Mouse (Mus musculus) hindbrain, postnatal 0 days (tissue): ENCODE measurements around the gene Adamtsl4. TPM values are rescaled to one million over a fixed set of nuclear protein-coding genes. Genes with fewer than 3 reads are reported as not detected.

Experiments used
- ATAC-seq: fragments of 200-750 bp; cut with Nextera tagmentation; 2 replicates; pipeline ENCODE4 v1.8.0; 2017; ENCODE audit warnings: mild to moderate bottlenecking, moderate TSS enrichment, moderate library complexity
- DNase-seq: peaks from one replicate; pipeline ENCODE4 v3.0.0-alpha.2; 2015; ENCODE audit warnings: low spot score
- H3K27ac ChIP-seq: fragments of 300-500 bp; sonication (generic); 2 replicates; pipeline ENCODE4 v1.5.1; 2014; ENCODE audit warnings: mild to moderate bottlenecking
- H3K27me3 ChIP-seq: fragments of 300-500 bp; sonication (generic); 2 replicates; pipeline ENCODE4 v1.6.1; 2014; ENCODE audit warnings: low read length, mixed read lengths; ENCODE audit not compliant: insufficient read depth
- H3K36me3 ChIP-seq: fragments of 300-500 bp; sonication (generic); 2 replicates; pipeline ENCODE4 v1.6.1; 2014; ENCODE audit warnings: low read length, mixed read lengths; ENCODE audit not compliant: insufficient read depth
- H3K4me1 ChIP-seq: fragments of 300-500 bp; sonication (generic); 2 replicates; pipeline ENCODE4 v1.6.1; 2014; ENCODE audit warnings: antibody characterized with exemption, low read length, mixed read lengths; ENCODE audit not compliant: insufficient read depth
- H3K4me2 ChIP-seq: fragments of 300-500 bp; sonication (generic); 2 replicates; pipeline ENCODE4 v1.6.1; 2014; ENCODE audit warnings: low read depth, mild to moderate bottlenecking, low read length, moderate library complexity, mixed read lengths
- H3K4me3 ChIP-seq: fragments of 300-500 bp; sonication (generic); 2 replicates; pipeline ENCODE4 v1.5.1; 2014; ENCODE audit warnings: low read length
- H3K9ac ChIP-seq: fragments of 300-500 bp; sonication (generic); replicated peaks from 2 replicates; pipeline ENCODE4 v1.6.1; 2014; ENCODE audit warnings: mild to moderate bottlenecking, low read length, moderate library complexity, mixed read lengths
- H3K9me3 ChIP-seq: fragments of 300-500 bp; sonication (generic); 2 replicates; pipeline ENCODE4 v1.6.1; 2016; ENCODE audit warnings: low read length, mixed read lengths
- CTCF ChIP-seq: IDR thresholded peaks from 2 replicates; pipeline ENCODE4 v1.5.1; 2016; ENCODE audit warnings: antibody characterized with exemption, control low read depth, low read depth
- WGBS: fragments of 180-500 bp; shearing (Covaris S2); extraction: QIAGEN DNeasy Blood & Tissue Kit; methylation state at CpG from one replicate; pipeline ENCODE4 v1.1.7; 2014; 5-methylcytosine and 5-hydroxymethylcytosine counted together
- polyA plus RNA-seq: library from polyadenylated mRNA; unstranded; fragments of >200 nt; fragmentation: Nextera tagmentation; extraction: Ambion mirVana; gene quantifications from 2 replicates; pipeline ENCODE4 v1.2.1, GENCODE M21; 2015
- total RNA-seq: library from RNA; depleted of rRNA; stranded (reverse); fragments of >200 nt; gene quantifications from 2 replicates; pipeline ENCODE4 v1.2.3, GENCODE M21; 2014

Adamtsl4 gene
- total and polyA plus RNA-seq, 2 experiments from 2014 or later = 1.6 to 2.1 TPM

DNA sequence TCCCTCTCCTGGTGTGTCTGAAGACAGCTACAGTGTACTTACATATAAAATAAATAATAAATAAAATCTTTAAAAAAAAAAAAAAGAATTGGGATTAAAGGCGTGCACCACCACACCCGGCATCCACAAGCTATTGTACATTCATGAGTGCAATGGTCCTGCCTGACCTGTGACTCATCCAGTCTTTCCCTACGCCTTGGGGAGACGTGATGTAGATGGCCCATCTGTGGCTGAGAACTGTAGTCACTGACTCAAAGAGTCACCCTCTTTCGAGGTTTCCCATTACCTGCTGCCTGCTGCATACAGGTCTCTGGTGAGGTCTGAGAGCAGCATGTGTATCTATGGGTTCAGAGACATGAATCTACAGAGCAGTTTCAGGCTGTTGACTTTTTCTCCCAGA lies 39.7 kb downstream of the Adamtsl4 start:
- DNase-seq (no peak), ATAC-seq (no peak)
- WGBS = 95% methylated on average over 5 of the region's 5 CpGs

DNA sequence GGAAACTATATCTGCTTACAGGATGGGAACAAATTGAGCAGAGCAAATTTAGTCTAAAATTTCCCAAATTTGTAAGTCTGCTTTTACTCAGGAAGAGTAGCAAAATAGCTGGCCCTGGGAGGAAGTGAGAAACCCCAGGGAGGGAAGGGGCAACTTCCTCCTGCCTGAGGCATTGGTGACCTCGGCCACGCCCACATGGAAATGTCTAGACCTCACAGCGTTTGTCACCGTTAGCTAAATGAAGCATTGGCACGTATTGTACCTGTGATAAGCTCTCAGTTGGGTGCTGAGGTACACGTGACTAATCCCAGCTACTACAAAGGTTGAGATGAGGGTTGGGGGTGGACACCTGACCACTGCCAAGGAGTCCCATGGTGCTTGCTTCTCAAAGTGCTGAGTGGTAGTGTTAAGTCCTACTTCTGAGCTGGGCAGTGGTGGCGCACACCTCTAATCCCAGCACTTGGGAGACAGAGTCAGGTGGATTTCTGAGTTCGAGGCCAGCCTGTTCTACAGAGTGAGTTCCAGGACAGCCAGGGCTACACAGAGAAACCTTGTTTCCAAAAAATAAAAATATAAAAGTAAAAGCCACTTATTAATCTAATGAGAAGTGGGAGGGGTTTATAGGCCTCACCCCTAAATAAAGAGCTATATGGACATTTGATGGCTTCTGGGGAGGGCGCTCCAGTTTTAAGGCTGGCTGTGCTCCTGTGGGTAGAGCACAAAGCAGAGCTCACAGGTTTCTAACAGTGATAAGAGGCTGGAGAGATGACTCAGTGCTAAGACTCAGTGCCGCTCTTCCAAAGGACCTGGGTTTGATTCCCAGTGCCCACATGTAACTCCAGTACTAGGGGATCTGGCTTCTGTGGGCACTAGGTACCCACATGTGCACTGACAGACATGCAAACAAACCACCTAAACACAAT lies 42.1 kb downstream of the Adamtsl4 start:
- H3K4me3 ChIP-seq = no peak overlapping the region
- no peak for TF ChIP-seq CTCF
- H3K27ac ChIP-seq = no peak overlapping the region
- DNase-seq = no peak
- H3K9ac ChIP-seq = no peak overlapping the region
- WGBS = 69% methylated on average over 10 of the region's 10 CpGs
- H3K4me2 ChIP-seq = no peak overlapping the region
- H3K9me3 ChIP-seq = no peaks in the 10 kb centered on the region
- no peak for ATAC-seq
- no peaks in the 10 kb centered on the region for H3K27me3 ChIP-seq
- H3K36me3 ChIP-seq = no peaks in the 10 kb centered on the region
- no peaks in the 10 kb centered on the region for H3K4me1 ChIP-seq

More for the DNA sequence above, 39.7 kb downstream of the Adamtsl4 start:
- no peaks in the 10 kb centered on the region for H3K27me3 ChIP-seq
- no peak overlapping the region for H3K27ac ChIP-seq
- no peak overlapping the region for H3K4me2 ChIP-seq
- H3K4me1 ChIP-seq = no peaks in the 10 kb centered on the region
- H3K4me3 ChIP-seq = no peak overlapping the region
- no peaks in the 10 kb centered on the region for H3K36me3 ChIP-seq
- H3K9me3 ChIP-seq = no peaks in the 10 kb centered on the region
- TF ChIP-seq CTCF = no peak
- H3K9ac ChIP-seq = no peak overlapping the region

DNA sequence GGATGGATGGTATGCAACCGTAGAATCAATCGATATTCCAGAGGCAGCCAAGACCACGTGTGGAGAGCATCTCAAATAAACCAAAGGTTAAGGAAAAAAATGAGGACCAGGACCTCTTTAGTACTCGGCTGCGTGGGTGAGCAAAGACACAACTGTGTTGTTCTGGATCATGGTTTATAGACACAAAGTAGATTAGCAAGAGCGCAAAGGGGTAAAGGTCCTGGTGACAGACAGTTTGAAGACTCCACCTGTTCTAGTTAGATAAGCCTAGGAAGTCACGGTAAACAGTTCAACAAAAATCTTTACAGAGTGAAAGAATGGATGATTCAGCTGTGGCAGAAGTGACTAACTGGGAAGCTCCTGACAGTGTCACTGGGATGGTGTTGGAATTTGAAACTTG lies 44.6 kb downstream of the Adamtsl4 start:
- DNase-seq (no peak), ATAC-seq (no peak)
- peaks cover 6% of the 10 kb centered on the region; the same call in 1 of the 2 replicates for H3K36me3 ChIP-seq
- TF ChIP-seq CTCF = no peak
- 86% methylated on average over 7 of the region's 7 CpGs for WGBS
- H3K27me3 ChIP-seq = no peaks in the 10 kb centered on the region
- H3K4me3 ChIP-seq = no peak overlapping the region
- no peaks in the 10 kb centered on the region for H3K9me3 ChIP-seq
- no peak overlapping the region for H3K27ac ChIP-seq
- no peak overlapping the region for H3K9ac ChIP-seq
- no peaks in the 10 kb centered on the region for H3K4me1 ChIP-seq
- H3K4me2 ChIP-seq = no peak overlapping the region

DNA sequence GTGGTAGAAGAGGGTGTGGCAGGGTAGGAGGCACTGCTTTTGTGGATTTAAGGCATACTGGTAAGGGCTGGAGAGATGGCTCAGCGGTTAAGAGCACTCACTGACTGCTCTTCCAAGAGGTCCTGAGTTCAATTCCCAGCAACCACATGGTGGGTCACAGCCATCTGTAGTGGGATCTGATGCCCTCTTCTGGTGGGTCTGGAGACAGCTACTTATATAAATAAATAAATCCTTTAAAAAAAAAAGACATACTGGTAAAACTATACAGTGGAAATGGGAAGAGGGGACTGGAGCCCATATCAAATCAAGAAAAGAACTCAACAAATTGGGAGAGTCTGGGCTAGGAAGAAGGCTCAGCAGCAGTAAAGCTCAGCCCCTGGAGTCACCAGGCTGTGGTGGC lies 48.0 kb downstream of the Adamtsl4 start:
- H3K27me3 ChIP-seq = no peaks in the 10 kb centered on the region
- DNase-seq (no peak), ATAC-seq (no peak)
- no peaks in the 10 kb centered on the region for H3K9me3 ChIP-seq
- no peak for TF ChIP-seq CTCF
- H3K27ac ChIP-seq = no peak overlapping the region
- WGBS = 94% methylated on average over 1 of the region's 1 CpGs
- no peak overlapping the region for H3K4me3 ChIP-seq
- H3K9ac ChIP-seq = no peak overlapping the region
- peaks cover 18% of the 10 kb centered on the region for H3K36me3 ChIP-seq
- H3K4me2 ChIP-seq = no peak overlapping the region
- H3K4me1 ChIP-seq = no peaks in the 10 kb centered on the region

DNA sequence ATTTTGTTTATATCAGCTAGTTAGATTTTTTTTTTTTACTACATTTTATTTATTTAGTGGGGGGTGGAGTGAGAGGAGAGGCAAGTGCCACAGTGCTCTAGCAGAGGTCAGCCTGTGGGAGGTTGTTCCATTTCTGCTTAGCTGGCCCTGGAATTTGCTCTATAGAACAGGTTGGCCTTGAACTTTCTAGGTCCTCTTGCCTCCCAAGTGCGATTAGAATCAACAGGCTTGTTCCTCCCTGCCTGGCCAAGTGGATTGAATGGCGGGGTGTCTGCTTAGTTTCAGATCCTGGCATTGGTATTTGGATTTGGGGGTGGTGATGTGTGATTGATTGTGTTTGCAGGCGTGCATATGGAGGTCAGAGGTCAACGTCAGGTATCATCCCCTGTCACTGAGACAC lies 51.6 kb downstream of the Adamtsl4 start:
- Histone ChIP-seq H3K4me1 (no peaks in the 10 kb centered on the region), H3K27me3 (no peaks in the 10 kb centered on the region), H3K27ac (no peak overlapping the region), H3K4me2 (no peak overlapping the region), H3K9ac (no peak overlapping the region), H3K9me3 (no peaks in the 10 kb centered on the region), H3K4me3 (no peak overlapping the region), H3K36me3 (peaks cover 34% of the 10 kb centered on the region)
- ATAC-seq = no peak
- TF ChIP-seq CTCF = no peak
- 86% methylated on average over 4 of the region's 4 CpGs for WGBS
- no peak for DNase-seq

DNA sequence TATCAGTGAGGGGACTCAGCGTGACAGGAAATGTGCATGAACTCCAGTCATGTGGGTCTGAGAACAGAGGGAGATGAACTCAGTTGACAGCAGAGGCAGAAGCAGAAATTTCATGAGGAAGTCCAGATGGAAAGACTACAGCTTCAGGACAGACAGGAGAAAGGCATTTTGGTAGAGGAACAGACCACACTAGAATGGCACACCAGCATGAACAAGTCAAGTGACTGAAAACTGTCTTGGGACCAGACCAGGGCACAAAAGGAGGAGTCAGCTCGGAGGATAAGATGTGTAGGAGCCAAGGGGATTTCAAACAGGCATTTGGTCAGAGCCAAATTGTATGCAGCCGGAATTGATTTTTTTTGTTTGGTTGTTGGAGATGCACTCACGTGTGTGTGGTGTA lies 52.1 kb downstream of the Adamtsl4 start:
- DNase-seq (no peak), ATAC-seq (no peak)
- no peaks in the 10 kb centered on the region for H3K4me1 ChIP-seq
- no peaks in the 10 kb centered on the region for H3K27me3 ChIP-seq
- H3K36me3 ChIP-seq = peaks cover 37% of the 10 kb centered on the region
- 61% methylated on average over 4 of the region's 4 CpGs for WGBS
- H3K27ac ChIP-seq = no peak overlapping the region
- H3K4me3 ChIP-seq = no peak overlapping the region
- H3K4me2 ChIP-seq = no peak overlapping the region
- H3K9me3 ChIP-seq = no peaks in the 10 kb centered on the region
- no peak for TF ChIP-seq CTCF
- no peak overlapping the region for H3K9ac ChIP-seq
